In the genomic region with DNA sequence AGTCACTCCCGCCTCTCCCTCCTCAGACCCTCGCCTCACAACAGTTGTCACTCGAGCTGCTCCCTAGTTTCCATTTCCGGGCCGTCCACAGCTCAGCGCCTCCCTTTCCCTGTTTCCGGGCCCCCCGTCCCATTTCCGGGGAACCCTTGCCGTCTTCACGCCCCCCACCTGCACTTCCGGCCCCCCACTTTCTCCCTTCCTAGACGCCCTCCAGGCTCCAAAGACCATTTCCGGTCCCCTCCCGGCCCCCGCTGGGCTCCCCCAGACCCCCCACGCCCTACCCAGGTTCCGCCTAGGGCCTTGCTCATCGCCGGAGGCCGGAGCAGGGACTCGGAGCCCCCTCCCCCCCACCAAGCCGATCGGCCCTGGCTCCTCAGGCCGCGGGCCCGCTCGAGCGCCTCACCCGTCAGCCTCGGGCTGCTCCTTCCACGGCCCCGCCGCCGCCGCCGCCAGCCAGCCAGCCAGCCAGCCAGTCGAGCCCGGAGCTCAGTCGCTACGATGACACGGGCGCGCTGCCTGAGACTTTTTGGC, we compare ENCODE assay signal across 8 mouse cellular contexts. TPM values are rescaled to one million over a fixed set of nuclear protein-coding genes. Genes with fewer than 3 reads are reported as not detected.
DNase-seq lines count a peak whose midpoint lies in the region; ATAC-seq and TF ChIP-seq lines count a peak whose summit lies in the region.

No protein-coding gene starts in this region.

- H3K36me3 ChIP-seq in embryonic facial prominence, embryonic 15.5 days, result peaks cover 3% of the 10 kb centered on the region; the same call in 1 of the 2 replicates
- peaks cover 5% of the 10 kb centered on the region for H3K36me3 ChIP-seq in heart, embryonic 13.5 days
- H3K36me3 ChIP-seq in liver, embryonic 14.5 days (replicated peaks; ENCODE audit: control insufficient read depth, insufficient read depth, low read depth), result peaks cover 3% of the 10 kb centered on the region; the same call in 1 of the 2 replicates
- peaks cover 3% of the 10 kb centered on the region; the same call in 1 of the 2 replicates for H3K36me3 ChIP-seq in stomach, embryonic 15.5 days

- DNase-seq in 3T3-L1 (ENCODE audit: low read depth, low spot score), result peak; percentile 71
- peak; percentile 74 for DNase-seq in adrenal gland, postnatal 25 days
- DNase-seq in kidney, postnatal 10 days, result peak; percentile 86
- DNase-seq in liver, embryonic 14.5 days (ENCODE audit: low read depth in 3 of 3, low spot score in 3 of 3), result peak in 1 of 3 experiments; percentile 32
- DNase-seq in neural tube, embryonic 10.5 days (ENCODE audit: extremely low spot score, low spot score), result peak; percentile 80

- WGBS in embryonic facial prominence, embryonic 15.5 days, result under 1% methylated on average over 38 of the region's 44 CpGs
- under 1% methylated on average over 42 of the region's 44 CpGs for WGBS in heart, embryonic 13.5 days
- WGBS in liver, embryonic 14.5 days (ENCODE audit: insufficient replicate concordance), result under 1% methylated on average over 43 of the region's 44 CpGs
- WGBS in stomach, embryonic 15.5 days, result under 1% methylated on average over 44 of the region's 44 CpGs

- peak overlapping the region; percentile 99 for H3K9ac ChIP-seq in embryonic facial prominence, embryonic 15.5 days
- H3K9ac ChIP-seq in heart, embryonic 13.5 days, result peak overlapping the region; percentile 99
- H3K9ac ChIP-seq in liver, embryonic 14.5 days (replicated peaks), result peak overlapping the region; percentile 89
- H3K9ac ChIP-seq in stomach, embryonic 15.5 days, result peak overlapping the region; percentile 98

- H3K4me3 ChIP-seq in embryonic facial prominence, embryonic 15.5 days (replicated peaks), result peak overlapping the region; percentile 93
- peak overlapping the region; percentile 97 for H3K4me3 ChIP-seq in heart, embryonic 13.5 days
- H3K4me3 ChIP-seq in liver, embryonic 14.5 days (ENCODE audit: insufficient read depth in 1 of 2, low read depth in 2 of 2, low read length in 2 of 2), result peak overlapping the region; percentile 74 to 78
- H3K4me3 ChIP-seq in stomach, embryonic 15.5 days (replicated peaks), result peak overlapping the region; percentile 99

- no peaks in the 10 kb centered on the region for H3K9me3 ChIP-seq in embryonic facial prominence, embryonic 15.5 days (replicated peaks)
- H3K9me3 ChIP-seq in heart, embryonic 13.5 days, result no peaks in the 10 kb centered on the region
- no peaks in the 10 kb centered on the region for H3K9me3 ChIP-seq in liver, embryonic 14.5 days (ENCODE audit: control insufficient read depth, low read length)
- no peaks in the 10 kb centered on the region for H3K9me3 ChIP-seq in stomach, embryonic 15.5 days

- peak overlapping the region; percentile 98 for H3K27ac ChIP-seq in embryonic facial prominence, embryonic 15.5 days (replicated peaks)
- peak overlapping the region; percentile 98 for H3K27ac ChIP-seq in heart, embryonic 13.5 days (replicated peaks)
- H3K27ac ChIP-seq in liver, embryonic 14.5 days, result peak overlapping the region; percentile 81
- H3K27ac ChIP-seq in stomach, embryonic 15.5 days, result peak overlapping the region; percentile 99

- H3K4me1 ChIP-seq in embryonic facial prominence, embryonic 15.5 days, result peaks cover 5% of the 10 kb centered on the region; the same call in 1 of the 2 replicates
- H3K4me1 ChIP-seq in heart, embryonic 13.5 days, result peaks cover 26% of the 10 kb centered on the region
- peaks cover 2 to 3% of the 10 kb centered on the region in 2 experiments; a peak in 1 of 4 replicates for H3K4me1 ChIP-seq in liver, embryonic 14.5 days (replicated peaks; ENCODE audit: control insufficient read depth in 2 of 2, insufficient read depth in 2 of 2, low read length in 1 of 2)
- peaks cover 5% of the 10 kb centered on the region; the same call in 1 of the 2 replicates for H3K4me1 ChIP-seq in stomach, embryonic 15.5 days

- TF ChIP-seq EP300 in liver, embryonic 14.5 days (IDR thresholded peaks at IDR 0.05; ENCODE audit: low read depth), result no peak

- ATAC-seq in embryonic facial prominence, embryonic 15.5 days (ENCODE audit: insufficient number of reproducible peaks, low FRiP score, low TSS enrichment, low read depth), result peak; percentile 78
- peak; percentile 30 for ATAC-seq in heart, embryonic 13.5 days (ENCODE audit: extremely low read depth, insufficient number of reproducible peaks, low FRiP score, low TSS enrichment)
- ATAC-seq in liver, embryonic 14.5 days (ENCODE audit: insufficient read depth), result peak; percentile 54
- peak; percentile 23 for ATAC-seq in stomach, embryonic 15.5 days (ENCODE audit: insufficient read depth, low FRiP score, low read depth)

- TF ChIP-seq CTCF in liver, embryonic 14.5 days (IDR thresholded peaks at IDR 0.05; ENCODE audit: low read depth), result no peak

- H3K4me2 ChIP-seq in embryonic facial prominence, embryonic 15.5 days (replicated peaks), result peak overlapping the region; percentile 57
- H3K4me2 ChIP-seq in heart, embryonic 13.5 days, result peak overlapping the region; percentile 84
- H3K4me2 ChIP-seq in liver, embryonic 14.5 days (ENCODE audit: low read depth), result peak overlapping the region; percentile 82
- H3K4me2 ChIP-seq in stomach, embryonic 15.5 days, result peak overlapping the region; percentile 60

- H3K27me3 ChIP-seq in embryonic facial prominence, embryonic 15.5 days, result no peaks in the 10 kb centered on the region
- no peaks in the 10 kb centered on the region for H3K27me3 ChIP-seq in heart, embryonic 13.5 days (replicated peaks)
- no peaks in the 10 kb centered on the region for H3K27me3 ChIP-seq in liver, embryonic 14.5 days (ENCODE audit: control insufficient read depth, insufficient read depth, low read length)
- no peaks in the 10 kb centered on the region for H3K27me3 ChIP-seq in stomach, embryonic 15.5 days (replicated peaks)

RNA-seq across cellular contexts. Expression of a gene that starts 1.0 kb away (rescaled TPM):
- 9.8 and 13.5 TPM in 2 replicates for total RNA-seq in adrenal gland, postnatal 25 days (2021)
- 21.1 and 28.9 TPM in 2 replicates for polyA plus RNA-seq in embryonic facial prominence, embryonic 15.5 days (2015; fragmentation: Nextera tagmentation; extraction: Ambion mirVana)
- polyA plus RNA-seq in heart, embryonic 13.5 days (2015; fragmentation: Nextera tagmentation; extraction: Ambion mirVana), result 6.5 and 8.9 TPM in 2 replicates
- 3.9 and 4.0 TPM in 2 replicates for polyA plus RNA-seq in liver, embryonic 14.5 days (2012; rRNA removed)
- polyA plus RNA-seq in liver, embryonic 14.5 days (2014; fragmentation: Nextera tagmentation; extraction: Ambion mirVana), result 9.0 TPM in 2 replicates
- polyA plus RNA-seq in stomach, embryonic 15.5 days (2015; fragmentation: Nextera tagmentation; extraction: Ambion mirVana), result 10.1 and 10.5 TPM in 2 replicates

RNA-seq across cellular contexts. Expression of a gene that starts 1.6 kb away (rescaled TPM):
- total RNA-seq in adrenal gland, postnatal 25 days (2021), result 241 and 288 TPM in 2 replicates
- polyA plus RNA-seq in embryonic facial prominence, embryonic 15.5 days (2015; fragmentation: Nextera tagmentation; extraction: Ambion mirVana), result 56.5 and 62.1 TPM in 2 replicates
- polyA plus RNA-seq in heart, embryonic 13.5 days (2015; fragmentation: Nextera tagmentation; extraction: Ambion mirVana), result 52.1 and 52.4 TPM in 2 replicates
- polyA plus RNA-seq in liver, embryonic 14.5 days (2012; rRNA removed), result 20.5 and 27.9 TPM in 2 replicates
- polyA plus RNA-seq in liver, embryonic 14.5 days (2014; fragmentation: Nextera tagmentation; extraction: Ambion mirVana), result 30.3 and 34.5 TPM in 2 replicates
- polyA plus RNA-seq in stomach, embryonic 15.5 days (2015; fragmentation: Nextera tagmentation; extraction: Ambion mirVana), result 53.4 and 58.3 TPM in 2 replicates

Comparison
In these comparisons a context has a peak if more than half of its experiments do, and no peak if none do; other contexts are left out.
1. ATAC-seq: peak in every context shown above with its lines; median percentile 78 in embryonic facial prominence, embryonic 15.5 days; 54 in liver, embryonic 14.5 days; 30 in heart, embryonic 13.5 days; 23 in stomach, embryonic 15.5 days.